Mouse (Mus musculus) bone marrow macrophage, adult 2 months (primary cell): Measurements from ENCODE around the gene Slc15a5. TPM values are rescaled to one million over a fixed set of nuclear protein-coding genes. Genes with fewer than 3 reads are reported as not detected.

ENCODE experiments used
- H3K27ac ChIP-seq: 2 replicates; pipeline ENCODE4 v1.5.1; 2012; ENCODE audit warnings: low read depth, low read length; ENCODE audit not compliant: insufficient read depth
- H3K4me1 ChIP-seq: 2 replicates; pipeline ENCODE4 v1.6.1; 2012; ENCODE audit warnings: low read length; ENCODE audit not compliant: control insufficient read depth, insufficient read depth
- H3K4me3 ChIP-seq: 2 replicates; pipeline ENCODE4 v1.5.1; 2012; ENCODE audit warnings: mild to moderate bottlenecking, low read length, moderate library complexity; ENCODE audit not compliant: insufficient read depth
- CTCF ChIP-seq: IDR thresholded peaks from 2 replicates; pipeline ENCODE4 v1.5.1; 2012; ENCODE audit warnings: low read depth, mild to moderate bottlenecking, low read length, moderate library complexity
- POLR2A ChIP-seq: IDR thresholded peaks from 2 replicates; pipeline ENCODE4 v1.6.1; 2012; ENCODE audit warnings: mild to moderate bottlenecking, low read depth, low read length, borderline replicate concordance
- polyA plus RNA-seq: library from polyadenylated mRNA; stranded (reverse); fragments of >200 nt; gene quantifications from 2 replicates; pipeline ENCODE4 v1.2.4, GENCODE M21; 2012; ENCODE audit not compliant: missing spikeins, insufficient read depth, insufficient read length

The Slc15a5 gene
- polyA plus RNA-seq, 1 experiment, result not detected

DNA sequence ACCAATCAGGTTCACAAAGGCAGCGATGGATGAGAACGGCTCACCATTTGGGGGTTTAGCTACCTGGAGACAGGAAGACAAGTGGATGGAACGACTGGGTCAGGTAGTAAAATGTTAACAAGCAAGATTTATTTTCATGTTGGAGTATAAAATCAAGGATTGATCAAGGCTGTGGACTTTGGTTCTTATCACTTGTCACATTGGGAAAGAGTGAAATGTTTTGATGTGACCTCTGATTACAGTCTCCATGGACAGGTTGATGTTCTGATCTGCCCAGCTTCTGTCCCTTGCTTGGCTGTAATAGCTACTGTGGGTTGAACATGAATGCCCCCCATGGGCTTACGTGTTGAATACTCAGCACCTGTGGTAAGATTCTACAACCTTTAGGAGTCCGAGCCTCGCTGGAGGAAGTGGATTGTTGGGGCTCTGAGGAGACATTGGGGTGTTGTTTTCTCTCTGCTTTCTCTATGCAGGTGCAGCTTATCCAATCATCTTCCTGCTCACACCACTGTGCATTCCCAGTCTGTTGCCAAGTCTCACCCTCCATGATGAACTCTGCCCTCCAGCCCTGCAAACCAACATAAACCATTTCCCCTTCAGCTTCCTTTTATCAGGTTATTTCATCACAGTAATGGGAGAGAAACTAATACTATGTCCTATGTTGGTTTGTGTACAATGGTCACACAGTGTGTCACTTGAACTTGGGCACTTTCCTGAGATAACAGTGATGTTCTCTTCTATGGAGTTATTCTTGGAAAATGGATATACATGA, 1.2 kb upstream of the Slc15a5 start:
- no peak for TF ChIP-seq POLR2A
- no peak for TF ChIP-seq CTCF
- H3K4me1 ChIP-seq, result peaks cover 6% of the 10 kb centered on the region

DNA sequence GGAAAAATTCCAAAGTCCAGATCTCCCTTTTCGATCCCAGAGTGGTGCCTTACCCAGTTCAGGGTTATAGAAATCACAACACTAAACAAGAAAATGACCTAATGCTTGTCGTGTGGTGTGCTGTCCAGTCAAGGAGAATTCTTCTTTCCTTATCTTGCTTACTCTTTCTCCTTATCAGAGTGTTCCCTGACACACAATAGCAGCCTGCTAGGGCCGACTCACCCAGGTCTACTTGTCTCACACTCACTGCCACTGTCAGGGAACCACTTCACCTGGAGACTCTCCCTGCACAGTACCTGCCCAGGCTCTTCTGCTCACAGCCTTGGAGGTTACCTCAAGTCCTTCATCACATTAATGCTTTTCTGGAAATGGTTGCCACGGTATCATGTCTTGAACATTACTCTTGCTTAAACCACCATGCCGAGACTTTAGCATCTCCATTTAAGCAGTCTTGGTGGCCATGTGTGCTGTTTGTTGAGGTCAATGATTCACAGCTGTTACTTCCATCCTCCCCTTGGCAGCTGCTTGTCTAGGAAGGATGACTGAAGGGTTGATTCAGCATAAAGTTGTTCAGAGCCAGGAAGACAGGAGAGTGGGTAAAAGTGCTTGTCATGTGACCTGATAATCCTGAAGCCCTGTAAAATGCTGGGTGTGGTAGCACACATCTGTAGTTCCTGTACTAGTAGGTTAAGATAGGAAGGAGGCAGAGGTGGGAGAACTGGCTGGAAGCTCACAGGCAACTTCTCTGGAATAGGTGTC, 1.9 kb downstream of the Slc15a5 start:
- no peak overlapping the region for H3K4me3 ChIP-seq
- no peak overlapping the region for H3K27ac ChIP-seq
- TF ChIP-seq POLR2A, result no peak
- TF ChIP-seq CTCF, result no peak
- peaks cover 7% of the 10 kb centered on the region; the same call in 1 of the 2 replicates for H3K4me1 ChIP-seq

More for the DNA sequence above, 1.2 kb upstream of the Slc15a5 start:
- Histone ChIP-seq H3K27ac (no peak overlapping the region), H3K4me3 (no peak overlapping the region)

DNA sequence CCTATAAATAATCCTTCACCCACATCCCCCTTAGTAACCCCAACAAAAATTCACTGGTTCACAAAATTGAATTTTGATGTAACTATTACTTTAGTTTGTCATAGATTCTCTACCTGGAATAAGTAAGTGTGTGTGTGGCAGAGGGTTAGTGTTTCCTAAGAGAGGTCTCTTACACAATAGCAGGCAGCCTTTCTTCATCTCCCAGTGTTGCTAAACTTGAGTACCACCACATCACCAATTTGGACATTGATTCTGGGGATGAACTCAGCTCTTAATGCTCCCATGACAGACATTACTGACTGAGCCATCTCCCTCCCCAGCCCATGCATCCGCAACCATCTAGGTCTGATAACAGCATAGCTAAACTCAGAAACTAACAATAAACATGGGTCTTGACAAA, 4.0 kb downstream of the Slc15a5 start:
- H3K4me1 ChIP-seq, result peaks cover 21% of the 10 kb centered on the region
- H3K4me3 ChIP-seq, result no peak overlapping the region
- TF ChIP-seq POLR2A, result no peak
- no peak for TF ChIP-seq CTCF
- H3K27ac ChIP-seq, result no peak overlapping the region

DNA sequence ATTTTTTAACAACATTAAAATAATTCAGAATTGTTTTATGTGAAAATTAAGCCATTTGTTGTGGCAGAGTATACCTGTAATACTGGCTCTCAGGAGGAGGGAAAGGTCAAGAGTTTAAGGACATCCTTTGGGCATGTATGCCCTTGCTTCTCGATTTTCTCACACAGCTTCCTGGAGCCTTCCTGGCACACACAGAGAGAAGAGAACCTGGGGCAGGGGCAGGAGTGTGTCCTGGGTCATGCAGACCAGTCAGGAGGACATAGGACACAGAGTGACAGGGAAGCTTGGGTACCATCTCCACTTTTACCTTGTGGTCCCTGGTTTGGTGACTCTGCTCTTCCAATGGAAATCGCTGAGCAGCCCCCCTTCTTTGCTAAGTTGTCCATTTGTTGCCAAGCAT, 6.2 kb downstream of the Slc15a5 start:
- Histone ChIP-seq H3K27ac (no peak overlapping the region), H3K4me1 (peaks cover 23% of the 10 kb centered on the region), H3K4me3 (no peak overlapping the region)
- TF ChIP-seq POLR2A (no peak), CTCF (no peak)

DNA sequence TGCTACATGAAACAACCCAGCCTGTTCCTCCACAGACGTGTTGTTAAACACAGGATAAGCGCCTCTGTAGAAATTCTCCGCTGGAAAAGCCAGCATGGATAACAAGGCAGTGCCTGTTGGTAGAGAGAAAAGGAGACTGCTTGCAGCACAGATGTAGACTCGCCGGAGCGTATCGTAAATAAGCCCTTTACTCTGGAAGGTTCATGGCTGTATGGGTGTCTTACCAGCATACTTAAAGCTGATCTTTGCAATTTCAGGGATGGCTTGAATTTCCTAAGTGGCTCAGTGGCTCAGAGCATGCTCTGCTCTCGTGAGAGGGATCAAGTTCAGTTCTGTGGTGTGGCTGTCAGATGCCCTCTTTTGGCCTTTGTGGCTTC, 6.8 kb downstream of the Slc15a5 start:
- H3K4me1 ChIP-seq, result peaks cover 23% of the 10 kb centered on the region
- no peak overlapping the region for H3K4me3 ChIP-seq
- no peak overlapping the region for H3K27ac ChIP-seq
- TF ChIP-seq POLR2A, result no peak
- TF ChIP-seq CTCF, result no peak

DNA sequence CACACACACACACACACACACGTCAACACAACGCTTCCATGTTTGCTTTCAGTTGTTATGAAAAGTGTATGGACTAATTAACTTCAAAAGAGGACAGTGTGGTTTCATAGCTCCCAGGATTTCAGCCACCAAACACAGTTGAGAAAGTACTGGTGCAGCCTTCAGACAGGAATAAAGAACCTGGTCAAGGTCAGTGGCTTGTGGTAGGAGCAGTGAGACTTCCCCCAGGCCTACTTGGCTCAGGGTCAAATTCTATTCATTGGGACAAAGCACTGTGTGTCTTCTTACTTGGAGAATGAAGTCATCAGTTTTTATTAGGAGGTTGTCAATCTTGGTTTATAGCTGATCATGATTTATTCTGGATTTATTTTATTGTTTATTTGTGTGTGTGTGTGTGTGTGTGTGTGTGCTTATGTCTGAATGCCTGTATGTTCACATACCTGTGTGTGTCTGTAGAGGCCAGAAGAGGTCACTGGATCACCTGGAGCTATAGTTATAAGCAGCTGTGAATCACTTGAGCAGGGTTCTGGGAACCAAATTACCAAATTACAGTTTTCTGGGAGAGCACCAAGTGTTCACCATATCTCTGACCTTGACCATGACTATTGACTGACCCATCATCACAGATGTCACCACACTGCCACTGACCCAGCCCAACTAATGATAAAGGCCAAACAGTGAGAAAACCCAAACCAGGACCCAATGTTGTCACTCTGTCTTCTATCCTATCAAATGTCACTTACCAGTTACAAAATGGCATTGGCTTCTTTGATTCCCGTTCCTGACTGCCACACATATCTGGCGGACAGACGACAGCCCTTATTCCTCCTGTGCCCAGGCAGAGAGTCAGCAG, 7.4 kb downstream of the Slc15a5 start:
- H3K4me3 ChIP-seq, result no peak overlapping the region
- H3K4me1 ChIP-seq, result peaks cover 23% of the 10 kb centered on the region
- TF ChIP-seq POLR2A, result no peak
- TF ChIP-seq CTCF, result no peak
- peak overlapping the region; percentile 72 for H3K27ac ChIP-seq

DNA sequence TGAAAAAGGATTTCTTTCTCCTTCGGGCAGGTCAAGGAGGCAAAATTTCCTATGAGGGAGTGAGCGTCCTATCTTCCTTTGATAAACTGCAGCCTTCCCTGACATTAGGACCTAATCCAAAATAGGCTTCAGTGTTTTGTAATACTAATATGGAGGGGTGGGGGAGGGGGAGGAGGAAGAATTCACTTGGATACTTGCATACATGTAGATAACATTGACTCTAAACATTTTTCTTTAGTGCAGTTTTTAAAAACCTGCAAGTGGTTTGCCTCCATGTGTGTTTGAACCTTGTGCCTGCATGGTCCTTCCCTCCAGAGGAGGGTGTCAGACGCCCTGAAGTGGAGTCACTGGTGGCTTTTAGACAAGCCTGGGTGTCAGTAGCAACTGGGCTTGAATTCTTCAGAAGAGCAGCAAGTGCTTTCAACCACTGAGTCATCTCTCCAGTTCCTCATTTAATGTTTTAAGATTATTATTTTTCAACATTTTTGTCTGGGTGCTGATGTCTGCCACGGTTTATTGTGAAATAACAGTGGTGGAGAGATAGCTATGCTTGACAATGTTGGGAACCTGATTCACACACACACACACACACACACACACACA, 8.1 kb downstream of the Slc15a5 start:
- Histone ChIP-seq H3K27ac (peak overlapping the region; percentile 72), H3K4me1 (peaks cover 23% of the 10 kb centered on the region)
- TF ChIP-seq POLR2A (no peak), CTCF (no peak)

DNA sequence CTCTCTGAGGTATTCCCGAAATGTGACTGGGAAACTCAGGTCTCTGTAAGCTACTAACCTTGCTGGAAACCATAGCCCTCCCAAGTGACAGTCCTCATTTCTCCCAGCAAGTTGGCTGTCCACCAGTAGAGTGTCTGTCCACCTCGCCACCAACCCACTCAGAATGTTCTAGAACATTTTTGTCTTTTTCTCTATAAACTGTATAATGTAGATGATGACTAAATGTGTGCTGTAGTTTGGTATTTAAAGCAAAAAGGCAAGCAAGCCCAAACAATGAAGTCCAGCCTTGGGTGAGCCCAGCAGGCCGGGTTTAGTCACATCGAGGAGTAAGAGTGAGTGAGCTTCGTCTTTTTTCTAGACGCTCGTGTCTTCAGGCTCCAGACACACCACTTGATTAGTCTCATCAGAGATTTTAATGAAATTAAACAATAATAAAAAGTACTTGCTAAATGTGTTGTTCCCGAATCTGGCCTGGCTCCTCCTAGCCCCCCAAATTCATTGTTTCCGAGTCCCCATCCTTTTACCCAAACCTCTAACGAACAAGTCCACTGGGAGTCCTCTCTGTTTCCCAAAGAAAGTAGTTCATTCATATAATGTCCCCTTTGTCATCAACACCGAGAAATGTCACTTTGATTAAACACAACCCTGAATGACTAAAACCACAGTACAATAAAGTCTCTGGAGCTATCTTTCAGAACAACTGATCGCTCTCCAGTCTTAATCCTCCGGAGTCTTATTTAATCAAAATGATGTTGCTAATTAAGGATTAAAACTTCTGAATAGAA, 8.8 kb downstream of the Slc15a5 start:
- Histone ChIP-seq H3K4me1 (peaks cover 23% of the 10 kb centered on the region), H3K4me3 (no peak overlapping the region), H3K27ac (peak overlapping the region; percentile 63)
- TF ChIP-seq CTCF (no peak), POLR2A (no peak)

More for the DNA sequence above, 8.1 kb downstream of the Slc15a5 start:
- no peak overlapping the region for H3K4me3 ChIP-seq
